Mouse (Mus musculus) G1E (cell line): Measurements from ENCODE around the gene Fbxl14.

Experiments used
- CTCF ChIP-seq: IDR thresholded peaks from 2 replicates; pipeline ENCODE4 v1.5.1; 2012; ENCODE audit warnings: low read depth, low read length, inconsistent platforms, mixed read lengths
- GATA1 ChIP-seq: IDR thresholded peaks from 2 replicates; pipeline ENCODE4 v1.6.1; 2012; ENCODE audit warnings: borderline replicate concordance, low read length, inconsistent platforms, mixed read lengths
- GATA2 ChIP-seq: IDR thresholded peaks from 2 replicates; pipeline ENCODE4 v1.6.1; 2012; ENCODE audit warnings: low read depth, low read length, inconsistent platforms, borderline replicate concordance
- TAL1 ChIP-seq: conservative IDR thresholded peaks from 2 replicates; pipeline ENCODE4 v1.6.1; 2012; ENCODE audit warnings: low read depth, low read length, inconsistent platforms, mixed read lengths

- TF ChIP-seq TAL1 = no peak
- TF ChIP-seq CTCF = peak; percentile 31; the same call in 1 of the 2 replicates
- TF ChIP-seq GATA1 = no peak
- no peak for TF ChIP-seq GATA2
These were observed 10.3 kb downstream of the Fbxl14 start for GRCm38 (mm10) chr6:119489765-119490164.
